Mouse (Mus musculus): ENCODE results near the gene Sycp3.

DNA sequence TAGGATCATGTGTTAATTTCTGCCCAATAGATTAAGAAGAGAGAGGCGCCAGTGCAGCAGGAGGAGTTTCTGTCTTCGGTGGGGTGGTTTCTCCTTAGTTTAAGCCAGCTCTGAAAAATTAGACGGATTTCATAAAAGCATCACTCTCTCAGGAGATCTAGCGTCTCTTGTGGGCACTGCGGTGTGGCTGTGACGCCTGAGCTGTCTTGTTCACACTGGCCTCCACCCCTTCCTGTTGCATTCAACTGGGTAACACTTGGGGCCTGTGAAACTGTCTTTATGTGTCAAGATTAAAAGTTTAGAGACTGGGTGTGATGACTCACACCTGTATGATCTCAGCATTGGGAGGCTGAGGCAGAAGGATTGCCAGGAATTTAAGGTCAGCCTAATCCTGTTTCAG lies 31.4 kb upstream of the Sycp3 start:
- TF ChIP-seq CTCF (IDR thresholded peaks at IDR 0.05; ENCODE audit: borderline replicate concordance, insufficient read depth, low read depth, low read length) (no peak), POLR2A (IDR thresholded peaks at IDR 0.05; ENCODE audit: borderline replicate concordance, insufficient read depth, low read length) (no peak)

All from cerebellum, adult 2 months (tissue).